Mouse (Mus musculus) MEL (cell line): ENCODE results near the gene Colgalt2.

Source experiments
- CTCF ChIP-seq, 3 experiments: IDR thresholded peaks in 2 of 3; conservative IDR thresholded peaks in 1 of 3; 2 replicates each; pipeline ENCODE4 v1.5.1; 2011 to 2012; ENCODE audit warnings: low read length in 3 of 3, low read depth in 2 of 3, mild to moderate bottlenecking in 2 of 3, improper control_type of control experiment in 1 of 3, inconsistent platforms in 1 of 3, mixed read lengths in 1 of 3, moderate library complexity in 1 of 3; ENCODE audit not compliant: control insufficient read depth in 1 of 3, insufficient read depth in 1 of 3, poor library complexity in 1 of 3, severe bottlenecking in 1 of 3
- EP300 ChIP-seq, 2 experiments: IDR thresholded peaks; 2 replicates each; pipeline ENCODE4 v1.6.1; 2011; ENCODE audit warnings: improper control_type of control experiment in 2 of 2, low read length in 2 of 2, low read depth in 1 of 2, mild to moderate bottlenecking in 1 of 2
- MAX ChIP-seq: IDR thresholded peaks from 2 replicates; pipeline ENCODE4 v1.6.1; 2011; ENCODE audit warnings: low read length, improper control_type of control experiment
- POLR2A ChIP-seq, 2 experiments: IDR thresholded peaks; 2 replicates each; pipeline ENCODE4 v1.6.1; 2011 to 2012; ENCODE audit warnings: low read length in 2 of 2, mild to moderate bottlenecking in 2 of 2, control low read depth in 1 of 2, improper control_type of control experiment in 1 of 2, low read depth in 1 of 2, moderate library complexity in 1 of 2; ENCODE audit not compliant: control insufficient read depth in 1 of 2, insufficient read depth in 1 of 2, poor library complexity in 1 of 2
- USF2 ChIP-seq, 2 experiments: IDR thresholded peaks; 2 replicates each; pipeline ENCODE4 v1.6.1; 2011 to 2012; ENCODE audit warnings: improper control_type of control experiment in 2 of 2, low read length in 2 of 2, borderline replicate concordance in 1 of 2, inconsistent platforms in 1 of 2, low read depth in 1 of 2, mild to moderate bottlenecking in 1 of 2; ENCODE audit not compliant: insufficient read depth in 1 of 2
- ZKSCAN1 ChIP-seq: IDR thresholded peaks from 2 replicates; pipeline ENCODE4 v1.6.1; 2012; ENCODE audit warnings: low read depth, mild to moderate bottlenecking, inconsistent platforms, low read length, improper control_type of control experiment, moderate library complexity

- TF ChIP-seq ZKSCAN1 (no peak), MAX (no peak), USF2 (IDR thresholded peaks at IDR 0.05; ENCODE audit: borderline replicate concordance in 1 of 2, insufficient read depth in 1 of 2, low read depth in 1 of 2, low read length in 2 of 2) (no peak), CTCF (IDR thresholded peaks at IDR 0.05 in 2 of 3, conservative IDR thresholded peaks at IDR 0.05 in 1 of 3; ENCODE audit: control insufficient read depth in 1 of 3, insufficient read depth in 1 of 3, low read depth in 2 of 3, low read length in 3 of 3, poor library complexity in 1 of 3, severe bottlenecking in 1 of 3) (no peak), POLR2A (IDR thresholded peaks at IDR 0.05; ENCODE audit: control insufficient read depth in 1 of 2, insufficient read depth in 1 of 2, low read depth in 1 of 2, low read length in 2 of 2, poor library complexity in 1 of 2) (no peak), EP300 (IDR thresholded peaks at IDR 0.05; ENCODE audit: low read depth in 1 of 2, low read length in 2 of 2) (no peak)
These were observed 22.7 kb downstream of the Colgalt2 start for GRCm38 (mm10) chr1:152422295-152422694.
